Mouse (Mus musculus) bone marrow, adult 2 months (tissue): ENCODE measurements around the gene Zfp62.

ENCODE experiments used
- CTCF ChIP-seq: fragments of 200-500 bp; IDR thresholded peaks from 2 replicates; pipeline ENCODE4 v1.5.1; 2011; ENCODE audit warnings: low read length, control low read depth; ENCODE audit not compliant: control insufficient read depth, insufficient read depth
- POLR2A ChIP-seq: fragments of 200-500 bp; IDR thresholded peaks from 2 replicates; pipeline ENCODE4 v1.6.1; 2011; ENCODE audit warnings: low read depth, mild to moderate bottlenecking, control low read depth, low read length, borderline replicate concordance; ENCODE audit not compliant: control insufficient read depth

- no peak for TF ChIP-seq CTCF
- TF ChIP-seq POLR2A: no peak
Measured at GRCm38 (mm10) chr11:49265101-49265500, 62.0 kb downstream of the Zfp62 start.
